Mouse (Mus musculus) liver, adult 2 months (tissue): ENCODE measurements around the gene Gm28230. TPM values are rescaled to one million over a fixed set of nuclear protein-coding genes. Genes with fewer than 3 reads are reported as not detected.

Experiments
- DNase-seq: peaks from one replicate; pipeline ENCODE4 v3.0.0-alpha.2; 2011; ENCODE audit warnings: low read depth, low spot score; ENCODE audit errors: extremely low read depth
- H3K27ac ChIP-seq: fragments of 200-500 bp; replicated peaks from 2 replicates; pipeline ENCODE4 v1.5.1; 2012; ENCODE audit warnings: low read depth, mild to moderate bottlenecking, control low read depth, inconsistent platforms, low read length; ENCODE audit not compliant: insufficient read depth
- H3K27me3 ChIP-seq: fragments of 200-500 bp; 2 replicates; pipeline ENCODE4 v1.6.1; 2012; ENCODE audit warnings: mild to moderate bottlenecking, moderate library complexity, low read length, inconsistent platforms; ENCODE audit not compliant: control insufficient read depth, insufficient read depth
- H3K36me3 ChIP-seq: fragments of 200-500 bp; 2 replicates; pipeline ENCODE4 v1.6.1; 2012; ENCODE audit warnings: low read length, inconsistent platforms; ENCODE audit not compliant: control insufficient read depth, insufficient read depth
- H3K4me1 ChIP-seq: fragments of 200-500 bp; 2 replicates; pipeline ENCODE4 v1.6.1; 2011; ENCODE audit warnings: low read length; ENCODE audit not compliant: control insufficient read depth, insufficient read depth
- H3K4me3 ChIP-seq: fragments of 200-500 bp; 2 replicates; pipeline ENCODE4 v1.5.1; 2011; ENCODE audit warnings: low read depth, mild to moderate bottlenecking, control low read depth, low read length, moderate library complexity; ENCODE audit not compliant: insufficient read depth
- H3K79me2 ChIP-seq: fragments of 200-500 bp; 2 replicates; pipeline ENCODE4 v1.6.1; 2012; ENCODE audit warnings: inconsistent platforms, mild to moderate bottlenecking, low read length, moderate library complexity; ENCODE audit not compliant: control insufficient read depth, insufficient read depth
- H3K9ac ChIP-seq: fragments of 200-500 bp; 2 replicates; pipeline ENCODE4 v1.6.1; 2012; ENCODE audit warnings: low read depth, mild to moderate bottlenecking, control low read depth, inconsistent platforms, low read length
- CTCF ChIP-seq: fragments of 200-500 bp; IDR thresholded peaks from 2 replicates; pipeline ENCODE4 v1.5.1; 2011; ENCODE audit warnings: low read depth, low read length, control low read depth
- POLR2A ChIP-seq: fragments of 200-500 bp; IDR thresholded peaks from 2 replicates; pipeline ENCODE4 v1.6.1; 2011; ENCODE audit warnings: low read length, control low read depth; ENCODE audit not compliant: insufficient read depth; ENCODE audit errors: extremely low read depth
- WGBS: fragments of 180-500 bp; shearing (Covaris S2); methylation state at CpG from one replicate; pipeline ENCODE4 v1.1.7; 2018; 5-methylcytosine and 5-hydroxymethylcytosine counted together
- polyA plus RNA-seq: library from polyadenylated mRNA; depleted of rRNA; stranded (reverse); fragments of >200 nt; gene quantifications from 2 replicates; pipeline ENCODE4 v1.2.3, GENCODE M21; 2012
- total RNA-seq: library from RNA; depleted of rRNA; stranded (reverse); fragments of >200 nt; gene quantifications from 2 replicates; pipeline ENCODE4 v1.2.3, GENCODE M21; 2014

Gm28230 gene
- total and polyA plus RNA-seq, 2 experiments = not detected

DNA sequence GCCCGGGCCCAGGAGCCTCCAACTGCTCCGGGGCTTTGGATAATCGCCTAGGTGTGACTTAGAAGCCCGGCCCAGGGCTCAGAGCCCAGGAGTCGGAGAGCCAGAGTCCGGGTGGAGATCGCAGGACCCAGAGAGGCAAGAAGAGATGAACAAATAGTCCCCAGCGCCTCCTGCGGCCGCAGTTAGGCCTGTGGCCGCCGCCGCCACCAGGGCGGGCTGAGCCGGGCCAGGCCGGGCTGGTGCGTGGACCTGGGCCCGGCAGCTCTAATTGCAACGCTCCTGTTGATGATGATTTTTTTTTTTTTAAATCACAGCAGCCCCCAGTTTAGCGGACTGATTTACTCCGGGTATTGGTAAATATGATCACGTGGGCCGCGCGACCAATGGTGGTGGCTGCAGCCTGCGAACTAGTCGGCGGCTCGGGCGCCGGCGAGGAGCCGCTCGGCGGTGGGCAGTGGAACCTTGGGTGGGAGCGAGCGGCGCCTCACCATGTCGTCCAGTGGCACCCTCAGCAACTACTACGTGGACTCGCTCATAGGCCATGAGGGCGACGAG lies 28.9 kb upstream of the Gm28230 start, which contains the start of gene Hoxd9:
TSS of gene Hoxd9 (plus strand) at position 161 of the 555 bp plus-strand sequence.
- WGBS = 2% methylated on average over 41 of the region's 43 CpGs
- TF ChIP-seq POLR2A (no peak), CTCF (peak; percentile 20; the same call in 1 of the 2 replicates)
- H3K9ac ChIP-seq = no peak within 1 kb of the TSS
- H3K27ac ChIP-seq = no peak within 1 kb of the TSS
- H3K27me3 ChIP-seq = peaks cover 43% of the 10 kb centered on the region
- H3K36me3 ChIP-seq = no peaks in the 10 kb centered on the region
- peak within 1 kb of the TSS; percentile 34; the same call in 1 of the 2 replicates for H3K4me3 ChIP-seq
- no peaks in the 10 kb centered on the region for H3K79me2 ChIP-seq
- no peak for DNase-seq
- 0 out of 2 replicates have a peak, but pooled peaks cover 1% of the 10 kb centered on the region for H3K4me1 ChIP-seq

DNA sequence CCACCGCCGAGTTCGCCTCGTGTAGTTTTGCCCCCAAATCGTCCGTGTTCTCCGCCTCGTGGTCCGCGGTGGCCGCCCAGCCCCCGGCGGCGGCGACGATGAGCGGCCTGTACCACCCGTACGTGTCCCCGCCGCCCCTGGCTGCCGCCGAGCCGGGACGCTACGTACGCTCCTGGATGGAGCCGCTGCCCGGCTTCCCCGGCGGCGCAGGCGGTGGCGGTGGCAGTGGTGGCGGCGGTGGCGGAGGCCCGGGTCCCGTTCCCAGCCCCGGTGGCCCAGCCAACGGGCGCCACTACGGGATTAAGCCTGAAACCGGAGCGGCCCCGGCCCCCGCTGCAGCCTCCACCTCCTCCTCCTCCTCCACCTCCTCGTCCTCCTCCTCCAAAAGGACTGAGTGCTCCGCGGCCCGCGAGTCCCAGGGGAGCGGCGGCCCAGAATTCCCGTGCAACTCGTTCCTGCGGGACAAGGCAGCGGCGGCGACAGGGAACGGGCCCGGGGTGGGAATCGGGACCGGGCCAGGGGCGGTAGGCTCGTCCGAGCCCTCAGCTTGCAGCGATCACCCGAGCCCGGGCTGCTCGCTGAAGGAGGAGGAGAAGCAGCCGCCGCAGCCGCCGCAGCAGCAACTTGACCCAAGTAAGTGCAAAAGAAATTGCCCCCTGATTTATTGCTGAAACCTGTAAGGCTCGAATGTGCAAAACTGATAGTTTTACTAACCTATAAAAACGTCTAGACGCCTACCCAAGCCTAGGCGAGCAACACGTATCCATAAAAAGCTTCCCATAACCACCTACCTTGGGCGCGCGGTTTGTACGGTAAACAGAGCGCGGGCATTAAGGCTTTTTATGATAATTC lies 28.1 kb upstream of the Gm28230 start:
- Histone ChIP-seq H3K4me1 (0 out of 2 replicates have a peak, but pooled peaks cover 1% of the 10 kb centered on the region), H3K36me3 (no peaks in the 10 kb centered on the region), H3K27me3 (peaks cover 36% of the 10 kb centered on the region), H3K4me3 (peak overlapping the region; percentile 34; the same call in 1 of the 2 replicates), H3K9ac (no peak overlapping the region), H3K27ac (no peak overlapping the region), H3K79me2 (no peaks in the 10 kb centered on the region)
- DNase-seq = no peak
- no peak for TF ChIP-seq CTCF
- TF ChIP-seq POLR2A = no peak
- WGBS = 3% methylated on average over 86 of the region's 86 CpGs

DNA sequence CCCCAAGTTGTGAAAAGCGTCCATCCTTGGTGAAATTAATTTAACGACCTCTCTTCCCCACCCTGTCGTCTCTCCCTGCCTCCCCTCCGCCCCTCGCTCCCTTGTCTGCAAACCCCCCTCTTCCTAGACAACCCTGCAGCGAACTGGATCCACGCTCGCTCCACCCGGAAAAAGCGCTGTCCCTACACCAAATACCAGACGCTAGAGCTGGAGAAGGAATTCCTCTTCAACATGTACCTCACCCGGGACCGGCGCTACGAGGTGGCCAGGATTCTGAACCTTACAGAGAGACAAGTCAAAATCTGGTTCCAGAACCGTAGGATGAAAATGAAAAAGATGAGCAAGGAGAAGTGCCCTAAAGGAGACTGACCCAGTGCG lies 27.5 kb upstream of the Gm28230 start:
- H3K27me3 ChIP-seq = peaks cover 39% of the 10 kb centered on the region
- H3K9ac ChIP-seq = no peak overlapping the region
- no peaks in the 10 kb centered on the region for H3K36me3 ChIP-seq
- H3K27ac ChIP-seq = no peak overlapping the region
- no peak for DNase-seq
- WGBS = 6% methylated on average over 17 of the region's 17 CpGs
- no peak overlapping the region for H3K4me3 ChIP-seq
- no peaks in the 10 kb centered on the region for H3K79me2 ChIP-seq
- TF ChIP-seq POLR2A = no peak
- no peak for TF ChIP-seq CTCF
- H3K4me1 ChIP-seq = 0 out of 2 replicates have a peak, but pooled peaks cover 1% of the 10 kb centered on the region

DNA sequence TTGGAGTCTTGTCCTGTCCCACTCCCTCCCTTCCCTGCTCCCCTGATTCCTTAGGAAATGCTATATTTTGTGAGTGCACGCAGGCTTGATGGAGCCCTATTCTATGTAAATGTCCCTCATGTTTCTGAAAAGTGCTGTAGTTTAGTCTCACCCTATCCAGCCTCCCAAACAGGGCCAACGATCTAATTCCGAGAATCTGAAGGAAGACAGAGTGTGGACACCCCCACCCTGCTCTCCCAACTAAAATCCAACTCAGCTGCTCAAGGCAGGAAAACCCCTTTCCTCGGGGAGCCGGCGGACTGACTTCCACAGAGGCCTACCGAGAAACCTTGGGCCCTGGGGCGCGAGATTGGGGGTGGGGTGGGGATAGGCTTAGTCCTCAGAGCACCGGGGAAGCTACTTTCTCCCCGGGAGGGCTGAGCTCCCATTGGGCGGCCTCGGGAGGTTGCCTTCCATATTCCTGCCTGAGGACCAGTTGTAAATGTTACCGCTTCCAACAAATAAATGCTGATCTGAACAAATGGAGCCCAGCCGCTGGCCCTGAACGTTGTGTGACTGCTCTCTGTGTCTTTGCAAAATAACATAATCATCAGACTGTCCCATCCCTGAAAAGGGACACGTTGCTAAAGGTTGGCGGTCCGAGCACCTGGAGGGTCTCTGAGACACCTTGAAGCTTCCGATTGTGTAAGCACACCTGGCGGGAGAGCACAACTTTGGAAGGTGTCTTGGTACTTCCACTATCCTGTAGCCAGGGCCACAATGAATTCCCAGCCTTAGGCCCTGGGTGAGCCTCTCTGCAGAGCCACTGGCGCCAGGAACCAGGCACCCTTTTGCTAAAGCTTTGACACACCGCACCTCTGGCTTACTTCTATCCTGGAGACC lies 26.6 kb upstream of the Gm28230 start:
- TF ChIP-seq CTCF (no peak), POLR2A (no peak)
- H3K27ac ChIP-seq = no peak overlapping the region
- H3K36me3 ChIP-seq = no peaks in the 10 kb centered on the region
- no peak overlapping the region for H3K9ac ChIP-seq
- 0 out of 2 replicates have a peak, but pooled peaks cover 1% of the 10 kb centered on the region for H3K4me1 ChIP-seq
- WGBS = 12% methylated on average over 23 of the region's 23 CpGs
- DNase-seq = no peak
- H3K79me2 ChIP-seq = no peaks in the 10 kb centered on the region
- H3K27me3 ChIP-seq = peaks cover 46% of the 10 kb centered on the region
- H3K4me3 ChIP-seq = no peak overlapping the region

DNA sequence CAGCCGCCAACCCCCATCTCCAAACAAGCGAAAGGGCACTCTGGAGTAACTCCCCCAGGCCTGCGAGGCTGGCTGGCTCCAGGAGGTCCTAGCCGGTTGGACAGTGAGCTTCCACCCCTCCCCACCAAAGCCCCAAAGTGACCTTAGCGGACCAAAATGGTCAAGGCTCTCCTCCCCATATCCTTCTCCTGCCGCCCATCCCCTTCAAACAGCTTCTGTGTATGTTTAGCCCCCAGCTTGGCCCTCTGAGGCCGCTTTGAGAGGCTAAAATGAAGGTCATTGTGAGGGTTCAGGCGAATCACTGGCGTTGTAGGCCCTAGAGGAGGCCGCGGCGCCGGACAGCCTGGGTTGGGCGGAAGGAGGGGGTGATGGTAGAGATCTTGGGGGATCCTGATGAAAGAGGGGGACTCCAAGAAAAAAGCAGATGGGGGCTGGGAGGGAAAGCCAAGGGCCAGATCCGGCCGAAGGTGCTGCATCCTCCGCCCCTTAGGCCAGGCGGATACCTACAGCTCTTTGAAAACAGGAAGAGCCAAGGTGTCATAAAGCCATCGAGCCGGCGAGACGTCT lies 25.9 kb upstream of the Gm28230 start:
- TF ChIP-seq POLR2A (no peak), CTCF (no peak)
- H3K79me2 ChIP-seq = no peaks in the 10 kb centered on the region
- H3K27me3 ChIP-seq = peaks cover 53% of the 10 kb centered on the region
- no peak for DNase-seq
- H3K9ac ChIP-seq = no peak overlapping the region
- no peaks in the 10 kb centered on the region for H3K36me3 ChIP-seq
- no peak overlapping the region for H3K27ac ChIP-seq
- WGBS = 13% methylated on average over 22 of the region's 22 CpGs
- 0 out of 2 replicates have a peak, but pooled peaks cover 1% of the 10 kb centered on the region for H3K4me1 ChIP-seq
- no peak overlapping the region for H3K4me3 ChIP-seq
